8 mouse cellular contexts compared by ENCODE assay signal in the genomic region with DNA sequence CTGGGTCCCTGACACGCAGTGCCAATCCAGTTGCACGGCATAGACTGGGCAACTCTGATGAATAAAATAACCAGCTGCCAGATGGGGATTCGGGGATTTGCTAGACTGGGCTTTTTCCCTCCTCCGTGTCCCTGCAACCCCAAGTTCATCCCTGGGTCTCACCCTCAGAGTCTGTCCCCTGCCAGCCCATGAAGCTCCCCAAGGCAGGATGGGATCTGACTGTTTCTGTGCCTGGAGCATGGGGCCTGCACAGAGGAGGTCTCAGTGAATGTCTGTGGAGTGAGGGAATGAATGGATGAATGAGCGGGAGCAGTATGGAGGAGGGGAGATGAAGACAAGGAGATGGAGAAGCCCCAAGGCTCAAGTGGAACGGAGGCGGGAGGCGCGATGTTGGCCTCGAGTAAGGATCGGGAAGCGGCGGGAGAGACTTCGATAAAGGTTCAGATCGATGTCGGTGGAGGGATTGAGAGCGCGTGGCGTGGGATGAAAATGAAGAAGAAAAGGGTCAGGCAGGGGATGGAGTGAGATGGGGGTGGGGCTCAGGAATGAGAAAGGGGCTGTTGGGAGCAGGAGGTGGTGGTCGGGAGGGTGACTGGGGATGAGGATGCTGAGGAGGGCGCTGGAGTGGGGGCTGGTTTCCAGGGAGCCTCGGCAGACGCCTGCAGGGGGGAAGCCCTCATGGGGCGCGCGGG. TPM values are rescaled to one million over a fixed set of nuclear protein-coding genes. Genes with fewer than 3 reads are reported as not detected.
A peak's percentile ranks its signal among the peaks of the same experiment; 100 is the strongest.
DNase-seq lines count a peak whose midpoint lies in the region; ATAC-seq and TF ChIP-seq lines count a peak whose summit lies in the region.

No protein-coding gene starts in this region.

- no peaks in the 10 kb centered on the region for H3K27me3 ChIP-seq in kidney, embryonic 14.5 days (ENCODE audit: control insufficient read depth, insufficient read depth, low read length)
- no peaks in the 10 kb centered on the region for H3K27me3 ChIP-seq in forebrain, embryonic 11.5 days (ENCODE audit: control insufficient read depth, insufficient read depth, low read length)
- no peaks in the 10 kb centered on the region for H3K27me3 ChIP-seq in liver, embryonic 11.5 days (replicated peaks; ENCODE audit: control insufficient read depth, insufficient read depth, low read length)
- no peaks in the 10 kb centered on the region for H3K27me3 ChIP-seq in small intestine, adult 2 months (ENCODE audit: control insufficient read depth, insufficient read depth, low read length)

- H3K4me3 ChIP-seq in kidney, embryonic 14.5 days (ENCODE audit: low read length), result peak overlapping the region; percentile 73
- peak overlapping the region; percentile 77 for H3K4me3 ChIP-seq in bone marrow, adult 2 months (replicated peaks; ENCODE audit: control insufficient read depth, low read depth, low read length)
- peak overlapping the region; percentile 74 for H3K4me3 ChIP-seq in forebrain, embryonic 11.5 days (ENCODE audit: low read depth, low read length)
- peak overlapping the region; percentile 79 for H3K4me3 ChIP-seq in liver, embryonic 11.5 days (ENCODE audit: low read depth, low read length)
- peak overlapping the region; percentile 96 for H3K4me3 ChIP-seq in small intestine, adult 2 months (ENCODE audit: low read depth, low read length)

- DNase-seq in kidney, postnatal 36 days, result no peak
- DNase-seq in forebrain, embryonic 11.5 days (ENCODE audit: low spot score), result no peak
- no peak for DNase-seq in liver, embryonic 11.5 days (ENCODE audit: low spot score)
- DNase-seq in gastrocnemius, adult 18-20 months (ENCODE audit: low spot score), result no peak
- DNase-seq in urinary bladder, postnatal 25 days (ENCODE audit: low spot score), result no peak

- 10% methylated on average over 25 of the region's 26 CpGs for WGBS in kidney, embryonic 14.5 days
- WGBS in bone marrow, adult 2 months, result 31% methylated on average over 26 of the region's 26 CpGs
- 6% methylated on average over 26 of the region's 26 CpGs for WGBS in forebrain, embryonic 11.5 days
- 14% methylated on average over 26 of the region's 26 CpGs for WGBS in liver, embryonic 11.5 days
- 21% methylated on average over 26 of the region's 26 CpGs for WGBS in small intestine, adult 2 months

- H3K27ac ChIP-seq in kidney, embryonic 14.5 days (ENCODE audit: low read depth, low read length), result peak overlapping the region; percentile 47
- H3K27ac ChIP-seq in bone marrow, adult 2 months (ENCODE audit: control insufficient read depth, insufficient read depth, low read depth, low read length, poor library complexity), result no peak overlapping the region; the same call in 1 of the 2 replicates
- peak overlapping the region; percentile 86 for H3K27ac ChIP-seq in forebrain, embryonic 11.5 days (ENCODE audit: low read depth, low read length)
- H3K27ac ChIP-seq in liver, embryonic 11.5 days (ENCODE audit: low read depth, low read length), result peak overlapping the region; percentile 62; the same call in 1 of the 2 replicates
- H3K27ac ChIP-seq in small intestine, adult 2 months (ENCODE audit: insufficient read depth, low read depth, low read length), result no peak overlapping the region

- peak overlapping the region; percentile 92 for H3K4me2 ChIP-seq in kidney, embryonic 14.5 days (replicated peaks; ENCODE audit: low read depth, low read length)
- peak overlapping the region; percentile 92 for H3K4me2 ChIP-seq in forebrain, embryonic 11.5 days (ENCODE audit: low read depth, low read length, severe bottlenecking)
- peak overlapping the region; percentile 97 for H3K4me2 ChIP-seq in liver, embryonic 11.5 days

- H3K36me3 ChIP-seq in kidney, embryonic 14.5 days (ENCODE audit: control insufficient read depth, insufficient read depth, low read length), result peaks cover 36% of the 10 kb centered on the region
- H3K36me3 ChIP-seq in forebrain, embryonic 11.5 days (ENCODE audit: control insufficient read depth, insufficient read depth, low read length), result peaks cover 18% of the 10 kb centered on the region
- H3K36me3 ChIP-seq in liver, embryonic 11.5 days (ENCODE audit: control insufficient read depth, insufficient read depth, low read length), result peaks cover 12% of the 10 kb centered on the region
- H3K36me3 ChIP-seq in small intestine, adult 2 months (ENCODE audit: control insufficient read depth, insufficient read depth, low read length), result peaks cover under 1% of the 10 kb centered on the region; the same call in 1 of the 2 replicates

- peak overlapping the region; percentile 78 for H3K9ac ChIP-seq in kidney, embryonic 14.5 days (ENCODE audit: low read depth, low read length)
- H3K9ac ChIP-seq in forebrain, embryonic 11.5 days (ENCODE audit: low read length), result peak overlapping the region; percentile 89
- peak overlapping the region; percentile 83 for H3K9ac ChIP-seq in liver, embryonic 11.5 days (ENCODE audit: low read depth, low read length)

- ATAC-seq in kidney, embryonic 14.5 days (ENCODE audit: low FRiP score, low TSS enrichment), result peak; percentile 47
- ATAC-seq in forebrain, embryonic 11.5 days (replicated peaks; ENCODE audit: low FRiP score), result peak; percentile 47
- no peak; the same call in 1 of the 2 replicates for ATAC-seq in liver, embryonic 11.5 days (replicated peaks; ENCODE audit: low FRiP score)

- no peak for TF ChIP-seq POLR2A in bone marrow, adult 2 months (IDR thresholded peaks at IDR 0.05; ENCODE audit: borderline replicate concordance, control insufficient read depth, low read depth, low read length)
- no peak for TF ChIP-seq POLR2A in small intestine, adult 2 months (IDR thresholded peaks at IDR 0.05; ENCODE audit: low read depth, low read length)

- TF ChIP-seq CTCF in bone marrow, adult 2 months (IDR thresholded peaks at IDR 0.05; ENCODE audit: control insufficient read depth, insufficient read depth, low read length), result no peak
- no peak for TF ChIP-seq CTCF in small intestine, adult 2 months (IDR thresholded peaks at IDR 0.05; ENCODE audit: extremely low read depth, insufficient read length, insufficient replicate concordance, low read depth, low read length)

- H3K9me3 ChIP-seq in kidney, embryonic 14.5 days (ENCODE audit: control insufficient read depth, low read length), result no peaks in the 10 kb centered on the region
- no peaks in the 10 kb centered on the region for H3K9me3 ChIP-seq in forebrain, embryonic 11.5 days (ENCODE audit: control insufficient read depth, low read length)
- no peaks in the 10 kb centered on the region for H3K9me3 ChIP-seq in liver, embryonic 11.5 days (ENCODE audit: control insufficient read depth, low read length)

- H3K4me1 ChIP-seq in kidney, embryonic 14.5 days (ENCODE audit: control insufficient read depth, insufficient read depth, low read length), result peaks cover 18% of the 10 kb centered on the region
- H3K4me1 ChIP-seq in bone marrow, adult 2 months (ENCODE audit: control insufficient read depth, insufficient read depth, low read length), result no peaks in the 10 kb centered on the region
- peaks cover 16% of the 10 kb centered on the region for H3K4me1 ChIP-seq in forebrain, embryonic 11.5 days (replicated peaks; ENCODE audit: control insufficient read depth, insufficient read depth, low read length)
- H3K4me1 ChIP-seq in liver, embryonic 11.5 days (replicated peaks; ENCODE audit: control insufficient read depth, insufficient read depth, low read length), result peaks cover 12% of the 10 kb centered on the region
- peaks cover 5% of the 10 kb centered on the region for H3K4me1 ChIP-seq in small intestine, adult 2 months (ENCODE audit: control insufficient read depth, insufficient read depth, insufficient read length, low read length)

RNA-seq across cellular contexts. Expression of a gene that starts 0.8 kb away (rescaled TPM):
- 13.4 and 17.3 TPM in 2 replicates for polyA plus RNA-seq in kidney, embryonic 14.5 days (2014; fragmentation: Nextera tagmentation; extraction: Ambion mirVana)
- polyA plus RNA-seq in bone marrow, adult 2 months (2011; ENCODE audit: insufficient read depth, insufficient read length, low replicate concordance, missing spikeins), result 45.1 and 61.6 TPM in 2 replicates
- polyA plus RNA-seq in forebrain, embryonic 11.5 days (2014; fragmentation: Nextera tagmentation; extraction: Ambion mirVana), result 66.0 and 72.7 TPM in 2 replicates
- polyA plus RNA-seq in liver, embryonic 11.5 days (2014; fragmentation: Nextera tagmentation; extraction: Ambion mirVana), result 7.1 and 7.5 TPM in 2 replicates
- 8.7 and 12.0 TPM in 2 replicates for polyA plus RNA-seq in small intestine, adult 2 months (2012; rRNA removed)
- under 1 TPM; 0.27 to 0.47 TPM for total RNA-seq in gastrocnemius, adult 18-20 months (2021)

RNA-seq across cellular contexts. Expression of a gene that starts 17.9 kb away (rescaled TPM):
- polyA plus RNA-seq in kidney, embryonic 14.5 days (2014; fragmentation: Nextera tagmentation; extraction: Ambion mirVana), result 8.9 and 9.2 TPM in 2 replicates
- polyA plus RNA-seq in bone marrow, adult 2 months (2011; ENCODE audit: insufficient read depth, insufficient read length, low replicate concordance, missing spikeins), result 13.1 and 19.0 TPM in 2 replicates
- 5.5 and 7.4 TPM in 2 replicates for polyA plus RNA-seq in forebrain, embryonic 11.5 days (2014; fragmentation: Nextera tagmentation; extraction: Ambion mirVana)
- polyA plus RNA-seq in liver, embryonic 11.5 days (2014; fragmentation: Nextera tagmentation; extraction: Ambion mirVana), result 3.9 and 5.4 TPM in 2 replicates
- 47.7 and 52.8 TPM in 2 replicates for polyA plus RNA-seq in small intestine, adult 2 months (2012; rRNA removed)
- total RNA-seq in gastrocnemius, adult 18-20 months (2021), result 1,000 to 10,000 TPM; 1,641 to 2,096 TPM

RNA-seq across cellular contexts. Expression of a gene that starts 18.0 kb away (rescaled TPM):
- polyA plus RNA-seq in kidney, embryonic 14.5 days (2014; fragmentation: Nextera tagmentation; extraction: Ambion mirVana), result 15.2 and 25.0 TPM in 2 replicates
- 4.2 and 12.8 TPM in 2 replicates for polyA plus RNA-seq in bone marrow, adult 2 months (2011; ENCODE audit: insufficient read depth, insufficient read length, low replicate concordance, missing spikeins)
- polyA plus RNA-seq in forebrain, embryonic 11.5 days (2014; fragmentation: Nextera tagmentation; extraction: Ambion mirVana), result 20.0 and 23.6 TPM in 2 replicates
- 10.7 and 13.0 TPM in 2 replicates for polyA plus RNA-seq in liver, embryonic 11.5 days (2014; fragmentation: Nextera tagmentation; extraction: Ambion mirVana)
- 3.9 and 5.4 TPM in 2 replicates for polyA plus RNA-seq in small intestine, adult 2 months (2012; rRNA removed)
- 1 to 10 TPM; 5.1 to 8.0 TPM for total RNA-seq in gastrocnemius, adult 18-20 months (2021)

RNA-seq across cellular contexts. Expression of a gene that starts 25.6 kb away (rescaled TPM):
- 38.5 and 48.0 TPM in 2 replicates for polyA plus RNA-seq in kidney, embryonic 14.5 days (2014; fragmentation: Nextera tagmentation; extraction: Ambion mirVana)
- 22.2 and 47.7 TPM in 2 replicates for polyA plus RNA-seq in bone marrow, adult 2 months (2011; ENCODE audit: insufficient read depth, insufficient read length, low replicate concordance, missing spikeins)
- polyA plus RNA-seq in forebrain, embryonic 11.5 days (2014; fragmentation: Nextera tagmentation; extraction: Ambion mirVana), result 45.7 and 50.2 TPM in 2 replicates
- polyA plus RNA-seq in liver, embryonic 11.5 days (2014; fragmentation: Nextera tagmentation; extraction: Ambion mirVana), result 38.7 and 41.0 TPM in 2 replicates
- polyA plus RNA-seq in small intestine, adult 2 months (2012; rRNA removed), result 23.7 and 37.9 TPM in 2 replicates
- total RNA-seq in gastrocnemius, adult 18-20 months (2021), result 1 to 10 TPM; 8.7 to 9.0 TPM

RNA-seq across cellular contexts. Expression of a gene that starts 29.0 kb away (rescaled TPM):
- polyA plus RNA-seq in kidney, embryonic 14.5 days (2014; fragmentation: Nextera tagmentation; extraction: Ambion mirVana), result 109 and 119 TPM in 2 replicates
- 28.8 and 71.1 TPM in 2 replicates for polyA plus RNA-seq in bone marrow, adult 2 months (2011; ENCODE audit: insufficient read depth, insufficient read length, low replicate concordance, missing spikeins)
- 89.2 and 97.5 TPM in 2 replicates for polyA plus RNA-seq in forebrain, embryonic 11.5 days (2014; fragmentation: Nextera tagmentation; extraction: Ambion mirVana)
- 71.0 and 73.1 TPM in 2 replicates for polyA plus RNA-seq in liver, embryonic 11.5 days (2014; fragmentation: Nextera tagmentation; extraction: Ambion mirVana)
- 26.6 and 46.5 TPM in 2 replicates for polyA plus RNA-seq in small intestine, adult 2 months (2012; rRNA removed)
- total RNA-seq in gastrocnemius, adult 18-20 months (2021), result 10 to 100 TPM; 50.9 to 53.6 TPM

Comparison
In these comparisons a context has a peak if more than half of its experiments do, and no peak if none do; other contexts are left out.
1. H3K27ac ChIP-seq: peak in kidney, embryonic 14.5 days (single experiment), forebrain, embryonic 11.5 days (single experiment) and liver, embryonic 11.5 days (single experiment); none in bone marrow, adult 2 months (single experiment) and small intestine, adult 2 months (single experiment).
2. Peak in every context shown above with its lines, with median percentiles within 50 percentile points of each other: H3K4me2 ChIP-seq, H3K4me3 ChIP-seq and H3K9ac ChIP-seq.